Comparison of ENCODE assay signal across 8 mouse cellular contexts in the genomic region with DNA sequence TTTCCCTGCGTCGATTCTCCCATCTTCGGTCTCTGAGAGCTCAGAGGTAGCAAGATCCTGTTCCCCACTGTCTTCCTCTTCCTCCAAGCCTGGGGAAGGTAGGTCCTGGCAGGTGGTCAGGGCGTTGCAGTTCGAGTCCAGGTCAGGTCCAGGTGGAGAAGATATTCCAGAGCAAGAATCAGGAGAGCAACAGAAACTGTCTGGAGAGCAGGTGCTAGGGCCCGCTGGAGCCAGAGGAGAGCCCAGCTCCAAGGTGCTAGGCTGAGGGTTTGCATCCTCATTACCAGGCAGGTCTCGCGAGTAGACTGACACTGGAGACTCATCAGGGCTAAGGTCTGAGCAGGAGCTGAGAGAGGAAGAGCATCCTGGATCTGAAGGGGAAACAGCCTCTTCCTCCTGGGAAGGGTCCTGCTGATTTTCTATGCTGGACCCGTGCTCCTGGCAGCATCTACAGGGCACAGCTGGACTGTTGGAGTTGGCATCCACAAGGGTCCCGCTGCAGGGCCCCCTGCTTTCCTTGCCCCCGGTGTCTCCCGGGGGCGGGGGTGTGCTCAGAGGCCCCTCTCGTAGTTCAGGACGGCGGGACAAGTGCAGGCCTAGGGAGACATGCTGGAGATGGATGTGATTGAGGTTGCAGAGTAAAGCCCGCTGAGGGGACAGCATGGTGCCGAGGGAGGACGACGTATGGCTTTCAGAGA. TPM values are rescaled to one million over a fixed set of nuclear protein-coding genes. Genes with fewer than 3 reads are reported as not detected.
A peak's percentile ranks its signal among the peaks of the same experiment; 100 is the strongest.
DNase-seq lines count a peak whose midpoint lies in the region; ATAC-seq lines count a peak whose summit lies in the region.

No protein-coding gene starts in this region.

- H3K27me3 ChIP-seq in heart, embryonic 15.5 days: peaks cover 27% of the 10 kb centered on the region
- H3K27me3 ChIP-seq in hindbrain, embryonic 10.5 days (ENCODE audit: insufficient read depth, poor library complexity, severe bottlenecking): peaks cover 65% of the 10 kb centered on the region
- H3K27me3 ChIP-seq in midbrain, embryonic 15.5 days (replicated peaks): 0 out of 2 replicates have a peak, but pooled peaks cover 2% of the 10 kb centered on the region

- DNase-seq in heart, postnatal 36 days: no peak
- peak; percentile 24 for DNase-seq in hindbrain, embryonic 10.5 days (ENCODE audit: low spot score)
- DNase-seq in left cerebral cortex, adult 9 months (ENCODE audit: low spot score in 2 of 2): no peak
- no peak for DNase-seq in gastrocnemius, postnatal 25 days
- DNase-seq in ovary, postnatal 10 days (ENCODE audit: low spot score): no peak

- H3K27ac ChIP-seq in heart, embryonic 15.5 days: no peak overlapping the region
- no peak overlapping the region for H3K27ac ChIP-seq in brown adipose tissue, adult 24 weeks (replicated peaks; ENCODE audit: low read depth, low read length)
- peak overlapping the region; percentile 89 for H3K27ac ChIP-seq in hindbrain, embryonic 10.5 days
- H3K27ac ChIP-seq in midbrain, embryonic 15.5 days: peak overlapping the region; percentile 86

- peaks cover 39% of the 10 kb centered on the region for H3K4me1 ChIP-seq in heart, embryonic 15.5 days (replicated peaks)
- peaks cover 3% of the 10 kb centered on the region; the same call in 1 of the 2 replicates for H3K4me1 ChIP-seq in brown adipose tissue, adult 24 weeks (ENCODE audit: control insufficient read depth, insufficient read depth, insufficient read length, low read length)
- peaks cover 55% of the 10 kb centered on the region for H3K4me1 ChIP-seq in hindbrain, embryonic 10.5 days (replicated peaks)
- peaks cover 38% of the 10 kb centered on the region for H3K4me1 ChIP-seq in midbrain, embryonic 15.5 days

- no peaks in the 10 kb centered on the region for H3K9me3 ChIP-seq in heart, embryonic 15.5 days (replicated peaks)
- no peaks in the 10 kb centered on the region for H3K9me3 ChIP-seq in hindbrain, embryonic 10.5 days
- no peaks in the 10 kb centered on the region for H3K9me3 ChIP-seq in midbrain, embryonic 15.5 days

- H3K9ac ChIP-seq in heart, embryonic 15.5 days: no peak overlapping the region
- H3K9ac ChIP-seq in midbrain, embryonic 15.5 days: peak overlapping the region; percentile 75

- peak overlapping the region; percentile 100 for H3K4me2 ChIP-seq in heart, embryonic 15.5 days
- H3K4me2 ChIP-seq in midbrain, embryonic 15.5 days: peak overlapping the region; percentile 92

- intact Hi-C loops in heart, postnatal 36 days (cut with DNase I): loop anchor here (2.0 kb wide), 2 partner anchors 73 to 125 kb away; partner anchors contain the start of gene Clk2

- WGBS in heart, embryonic 15.5 days: 13% methylated on average over 20 of the region's 20 CpGs
- WGBS in hindbrain, embryonic 10.5 days: 8% methylated on average over 20 of the region's 20 CpGs
- WGBS in midbrain, embryonic 15.5 days: 6% methylated on average over 20 of the region's 20 CpGs

- H3K4me3 ChIP-seq in heart, embryonic 15.5 days: peak overlapping the region; percentile 69
- peak overlapping the region; percentile 74 for H3K4me3 ChIP-seq in brown adipose tissue, adult 24 weeks (ENCODE audit: insufficient read depth, low read depth, low read length)
- H3K4me3 ChIP-seq in hindbrain, embryonic 10.5 days: peak overlapping the region; percentile 74
- peak overlapping the region; percentile 56 for H3K4me3 ChIP-seq in midbrain, embryonic 15.5 days

- no peak for ATAC-seq in heart, embryonic 15.5 days (replicated peaks; ENCODE audit: insufficient number of reproducible peaks, insufficient read depth, low FRiP score, low read depth)
- ATAC-seq in midbrain, embryonic 15.5 days (replicated peaks): no peak

- peaks cover 25% of the 10 kb centered on the region for H3K36me3 ChIP-seq in heart, embryonic 15.5 days
- H3K36me3 ChIP-seq in hindbrain, embryonic 10.5 days: peaks cover 48% of the 10 kb centered on the region
- H3K36me3 ChIP-seq in midbrain, embryonic 15.5 days (replicated peaks): peaks cover 26% of the 10 kb centered on the region

RNA-seq across cellular contexts. Expression of gene Rusc1, which starts 1.2 kb away (rescaled TPM):
- polyA plus RNA-seq in heart, embryonic 15.5 days (2015; fragmentation: Nextera tagmentation; extraction: Ambion mirVana): 7.5 and 12.6 TPM in 2 replicates
- 10 to 100 TPM; 24.4 to 25.1 TPM for total RNA-seq in heart, postnatal 36 days (2021)
- 9.4 and 16.7 TPM in 2 replicates for polyA plus RNA-seq in brown adipose tissue, adult 24 weeks (2012; ENCODE audit: insufficient read depth, insufficient read length, missing spikeins)
- polyA plus RNA-seq in hindbrain, embryonic 10.5 days (2016; fragmentation: Nextera tagmentation; extraction: Ambion mirVana): 19.1 and 38.3 TPM in 2 replicates
- polyA plus RNA-seq in midbrain, embryonic 15.5 days (2015; fragmentation: Nextera tagmentation; extraction: Ambion mirVana): 111 and 113 TPM in 2 replicates
- 10 to 100 TPM; 17.7 to 19.6 TPM for total RNA-seq in gastrocnemius, postnatal 25 days (2021)

RNA-seq across cellular contexts. Expression of gene Gm43738, which starts 8.9 kb away (rescaled TPM):
- 0.06 TPM in 1 of 2 replicates, not detected in the other for polyA plus RNA-seq in heart, embryonic 15.5 days (2015; fragmentation: Nextera tagmentation; extraction: Ambion mirVana)
- total RNA-seq in heart, postnatal 36 days (2021): not detected
- polyA plus RNA-seq in brown adipose tissue, adult 24 weeks (2012; ENCODE audit: insufficient read depth, insufficient read length, missing spikeins): not detected in 2 replicates
- polyA plus RNA-seq in hindbrain, embryonic 10.5 days (2016; fragmentation: Nextera tagmentation; extraction: Ambion mirVana): 0.09 TPM in 1 of 2 replicates, not detected in the other
- polyA plus RNA-seq in midbrain, embryonic 15.5 days (2015; fragmentation: Nextera tagmentation; extraction: Ambion mirVana): 0.11 TPM in 1 of 2 replicates, not detected in the other
- not detected for total RNA-seq in gastrocnemius, postnatal 25 days (2021)

RNA-seq across cellular contexts. Expression of gene Fdps, which starts 9.8 kb away (rescaled TPM):
- polyA plus RNA-seq in heart, embryonic 15.5 days (2015; fragmentation: Nextera tagmentation; extraction: Ambion mirVana): 86.6 and 124 TPM in 2 replicates
- total RNA-seq in heart, postnatal 36 days (2021): 10 to 100 TPM; 20.0 to 20.7 TPM
- polyA plus RNA-seq in brown adipose tissue, adult 24 weeks (2012; ENCODE audit: insufficient read depth, insufficient read length, missing spikeins): 127 and 135 TPM in 2 replicates
- polyA plus RNA-seq in hindbrain, embryonic 10.5 days (2016; fragmentation: Nextera tagmentation; extraction: Ambion mirVana): 383 and 460 TPM in 2 replicates
- 461 and 488 TPM in 2 replicates for polyA plus RNA-seq in midbrain, embryonic 15.5 days (2015; fragmentation: Nextera tagmentation; extraction: Ambion mirVana)
- 10 to 100 TPM; 26.0 to 27.8 TPM for total RNA-seq in gastrocnemius, postnatal 25 days (2021)

RNA-seq across cellular contexts. Expression of gene Pklr, which starts 44.0 kb away (rescaled TPM):
- 0.09 and 0.61 TPM in 2 replicates for polyA plus RNA-seq in heart, embryonic 15.5 days (2015; fragmentation: Nextera tagmentation; extraction: Ambion mirVana)
- total RNA-seq in heart, postnatal 36 days (2021): not detected
- not detected in 2 replicates for polyA plus RNA-seq in brown adipose tissue, adult 24 weeks (2012; ENCODE audit: insufficient read depth, insufficient read length, missing spikeins)
- 4.4 and 6.0 TPM in 2 replicates for polyA plus RNA-seq in hindbrain, embryonic 10.5 days (2016; fragmentation: Nextera tagmentation; extraction: Ambion mirVana)
- polyA plus RNA-seq in midbrain, embryonic 15.5 days (2015; fragmentation: Nextera tagmentation; extraction: Ambion mirVana): 0.05 and 0.14 TPM in 2 replicates
- not detected for total RNA-seq in gastrocnemius, postnatal 25 days (2021)

Comparison
In these comparisons a context has a peak if more than half of its experiments do, and no peak if none do; other contexts are left out.
1. H3K27ac ChIP-seq: peak in hindbrain, embryonic 10.5 days (single experiment) and midbrain, embryonic 15.5 days (single experiment); none in heart, embryonic 15.5 days (single experiment) and brown adipose tissue, adult 24 weeks (single experiment).
2. Peak in every context shown above with its lines, with median percentiles within 50 percentile points of each other: H3K4me3 ChIP-seq.